Mouse (Mus musculus) granulocyte monocyte progenitor cell, adult 5-6 weeks (primary cell): ENCODE results near the gene Syt17. TPM values are rescaled to one million over a fixed set of nuclear protein-coding genes. Genes with fewer than 3 reads are reported as not detected.
"Not testable (repeated sequence)": the region's sequence is repeated elsewhere in the genome, so short reads cannot be mapped to it uniquely, and the experiment has no call there.

ENCODE experiments used
- ATAC-seq: replicated peaks from 2 replicates; pipeline ENCODE4 v1.8.0; 2016; ENCODE audit warnings: mild to moderate bottlenecking, moderate TSS enrichment, inconsistent platforms; ENCODE audit not compliant: poor library complexity, severe bottlenecking
- total RNA-seq, 2 experiments: library from RNA; stranded (forward) in 1 of 2; stranded (reverse) in 1 of 2; fragments of 200-712, 200-1000 nt in 1 of 2; fragments of >200 nt in 1 of 2; fragmentation: Nextera tagmentation in 1 of 2; gene quantifications; 2 replicates each; pipeline ENCODE4 v1.2.3; 2014 to 2017

Syt17 gene
- total RNA-seq, 2 experiments from 2014 or later, result not detected

DNA sequence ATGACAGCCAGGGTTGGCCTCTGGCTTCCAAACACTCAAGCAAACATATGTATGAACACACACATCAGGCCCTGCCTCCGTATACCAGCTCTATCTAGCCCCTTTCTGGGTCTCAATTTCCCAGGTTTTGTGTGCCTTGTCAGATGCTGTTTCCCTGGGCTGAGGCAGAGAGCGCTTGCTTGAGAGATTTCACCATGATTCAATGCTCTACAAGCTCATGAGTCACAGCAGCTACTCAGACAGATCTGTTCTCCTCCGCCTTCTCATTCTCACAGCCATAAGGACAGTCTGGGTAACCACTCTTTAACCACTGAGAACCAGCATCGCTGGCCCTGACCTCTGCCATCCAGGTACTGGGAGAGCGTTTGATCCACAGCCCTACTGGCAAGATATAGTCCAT lies 57.3 kb downstream of the Syt17 start:
- no peak for ATAC-seq

GRCm38 (mm10) chr7:118380996-118381395 lies 67.0 kb downstream of the Syt17 start:
- no peak for ATAC-seq

- ATAC-seq, result no peak
Measured at GRCm38 (mm10) chr7:118380056-118380455, 68.0 kb downstream of the Syt17 start.

DNA sequence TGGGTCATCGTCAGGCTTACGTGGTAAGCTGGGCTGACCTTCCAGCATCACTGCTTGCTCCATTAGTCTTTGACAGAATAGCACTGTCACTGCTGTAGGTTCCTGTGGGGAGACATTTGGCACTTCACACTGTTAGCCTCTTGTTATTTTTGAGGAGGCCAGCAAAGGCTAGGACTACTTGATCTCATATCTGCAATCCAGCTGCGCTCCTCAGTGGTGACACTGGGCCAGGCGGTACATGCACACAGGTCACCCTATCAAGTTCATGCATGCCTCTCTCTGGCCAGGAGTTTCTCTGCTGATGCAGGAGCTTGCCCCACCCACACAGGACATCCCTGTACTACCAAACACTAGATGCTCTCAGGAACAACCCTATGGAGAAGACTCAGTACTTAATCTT lies 71.4 kb downstream of the Syt17 start:
- no peak for ATAC-seq

GRCm38 (mm10) chr7:118375341-118375740 lies 72.7 kb downstream of the Syt17 start:
- no peak for ATAC-seq

GRCm38 (mm10) chr7:118371361-118371760 lies 76.7 kb downstream of the Syt17 start:
- ATAC-seq, result no peak

- ATAC-seq, result no peak
Measured at GRCm38 (mm10) chr7:118369705-118370104, 78.3 kb downstream of the Syt17 start.

DNA sequence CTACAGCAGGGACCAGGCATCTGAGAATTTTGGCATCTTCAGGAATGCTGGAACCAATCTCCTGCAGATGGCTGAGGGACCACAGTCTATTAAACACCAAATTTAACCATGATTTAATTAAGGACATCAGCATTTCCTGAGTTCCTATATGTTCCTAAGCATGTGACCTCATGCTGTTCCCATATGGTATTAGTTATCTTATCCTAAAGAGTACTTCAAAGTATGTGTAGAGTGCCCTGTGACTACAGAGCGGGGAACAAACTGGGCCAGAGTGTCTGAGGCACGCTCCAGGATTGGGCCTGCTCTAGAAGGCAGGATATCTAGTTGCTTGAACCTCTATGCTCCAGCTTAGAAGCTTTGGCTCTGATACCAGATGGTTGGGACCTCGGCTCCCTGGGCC lies 82.1 kb downstream of the Syt17 start:
- no peak for ATAC-seq

DNA sequence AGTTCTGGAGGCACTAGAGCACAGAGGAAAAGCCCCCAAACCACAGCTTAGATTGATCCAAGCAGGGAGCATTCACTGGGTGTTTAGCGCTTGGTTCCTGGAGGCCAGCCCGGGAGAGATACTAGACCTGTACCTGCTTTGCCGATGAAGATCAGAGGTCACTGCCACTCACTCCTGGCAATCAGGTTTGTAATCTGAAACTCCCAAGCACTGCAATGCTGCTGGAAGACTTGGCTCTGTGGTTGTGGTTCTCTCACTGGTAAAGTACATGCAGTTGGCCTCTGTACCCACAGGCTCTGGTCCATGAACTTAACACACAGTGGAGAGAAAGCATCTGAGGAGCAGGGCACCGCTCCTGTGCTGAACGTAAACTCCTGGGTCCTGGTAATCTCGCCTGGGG lies 82.8 kb downstream of the Syt17 start:
- ATAC-seq, result no peak

- ATAC-seq, result no peak
Measured at GRCm38 (mm10) chr7:118364353-118365007, 83.5 kb downstream of the Syt17 start.

- no peak for ATAC-seq
Measured at GRCm38 (mm10) chr7:118363587-118364233, 84.3 kb downstream of the Syt17 start.

- no peak for ATAC-seq
Measured at GRCm38 (mm10) chr7:118362931-118363330, 85.1 kb downstream of the Syt17 start.

- no peak for ATAC-seq
Measured at GRCm38 (mm10) chr7:118362258-118362657, 85.8 kb downstream of the Syt17 start.

GRCm38 (mm10) chr7:118358977-118359376 lies 89.0 kb downstream of the Syt17 start:
- ATAC-seq, result no peak

DNA sequence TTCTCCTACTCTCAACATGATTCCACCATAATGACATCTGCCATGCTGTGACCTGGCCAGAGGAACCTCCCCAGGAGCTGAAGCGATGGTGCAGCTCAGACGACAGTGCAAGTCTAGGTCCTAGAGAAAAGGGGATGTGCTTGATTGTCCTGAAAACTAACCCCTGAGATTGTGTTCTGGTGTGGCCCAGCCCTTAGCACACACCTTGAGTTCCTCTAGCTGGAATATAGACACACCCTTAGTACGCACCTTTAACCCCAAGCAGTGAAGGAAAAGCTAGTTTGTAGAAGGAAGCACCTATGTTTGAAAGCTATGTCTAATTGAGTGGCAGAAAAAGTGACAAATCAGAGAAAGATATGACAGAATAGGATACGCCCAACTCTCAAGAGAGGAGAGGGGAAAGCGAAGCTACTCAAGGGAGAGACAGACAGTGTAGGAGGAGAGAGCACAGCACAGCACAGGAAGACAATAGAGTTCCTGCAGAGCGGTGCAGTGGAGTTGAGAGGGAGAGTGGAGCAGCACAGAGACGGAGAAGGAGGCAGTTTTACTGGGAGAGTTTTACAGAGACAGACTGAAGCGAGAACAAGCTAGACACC lies 91.5 kb downstream of the Syt17 start:
- ATAC-seq, result not testable (repeated sequence)

DNA sequence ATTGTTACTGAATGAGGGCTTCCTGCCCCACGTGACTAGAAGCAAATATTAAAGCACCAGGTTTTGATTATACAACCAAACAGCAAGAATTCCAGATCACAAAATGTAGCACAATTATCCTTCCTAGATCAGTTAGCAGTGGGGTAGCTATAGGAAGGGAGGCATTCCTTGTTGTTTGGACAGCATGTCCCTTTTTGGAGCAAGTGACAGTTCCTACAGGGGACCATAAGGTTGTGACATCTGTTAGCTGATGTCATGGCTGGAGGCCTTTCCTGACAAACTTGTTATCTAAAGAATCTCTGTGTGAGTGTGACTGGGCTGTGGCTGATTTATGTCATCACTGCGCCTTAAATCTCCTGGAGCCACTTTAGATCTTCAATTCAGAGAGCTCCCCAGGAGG lies 97.2 kb downstream of the Syt17 start:
- ATAC-seq, result no peak

GRCm38 (mm10) chr7:118346943-118347342 lies 101.1 kb downstream of the Syt17 start:
- ATAC-seq, result no peak

DNA sequence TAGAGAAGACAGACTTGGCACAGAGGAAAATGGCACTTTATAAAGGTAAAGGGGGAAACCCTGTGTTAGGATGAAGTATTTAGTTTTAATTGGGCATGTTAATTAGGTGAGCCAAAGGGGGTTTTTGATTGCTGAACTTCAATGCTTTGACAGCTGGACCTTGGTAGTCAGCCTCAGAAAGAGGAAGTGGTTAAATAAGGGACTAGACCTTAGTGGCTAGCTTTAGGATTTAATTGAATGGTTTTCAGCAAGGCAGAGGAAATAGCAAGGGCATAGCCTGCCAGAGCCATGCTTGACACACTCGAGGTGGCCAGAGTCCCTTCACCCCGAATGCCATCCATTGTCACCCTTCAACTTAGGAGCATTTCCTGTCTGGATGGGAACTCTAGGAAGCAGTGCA lies 101.6 kb downstream of the Syt17 start:
- peak; percentile 66 for ATAC-seq

GRCm38 (mm10) chr7:118345396-118345795 lies 102.6 kb downstream of the Syt17 start:
- ATAC-seq, result no peak

DNA sequence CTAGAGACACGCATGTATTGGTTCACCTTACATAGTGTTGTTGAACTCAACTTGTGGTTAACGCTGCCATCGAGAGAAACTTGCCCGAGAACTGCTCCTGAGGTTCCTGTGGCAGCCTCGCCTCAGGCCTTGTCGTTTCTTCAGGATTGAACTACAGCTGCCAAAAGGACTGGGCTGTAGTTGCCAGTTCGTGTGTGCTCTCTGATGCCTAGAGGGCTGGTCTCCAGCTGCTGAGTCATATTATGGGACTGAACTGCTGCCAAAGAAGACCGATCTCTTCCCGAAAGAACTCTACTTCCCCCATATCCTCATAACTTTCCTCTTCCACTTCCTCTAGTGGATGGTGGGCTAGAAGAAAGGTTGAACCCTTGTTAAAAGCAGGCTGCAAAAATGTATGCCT lies 103.3 kb downstream of the Syt17 start:
- 0 out of 2 replicates have a peak, but pooled peaks have one; percentile 37 for ATAC-seq
